Mouse (Mus musculus): ENCODE measurements at regions not wholly inside any gene's neighbourhood (a gene's known extent, or its start where the extent isn't known, plus 50 kb on each side); places are given as distances from the start of the nearest gene placed in this dataset.

DNA sequence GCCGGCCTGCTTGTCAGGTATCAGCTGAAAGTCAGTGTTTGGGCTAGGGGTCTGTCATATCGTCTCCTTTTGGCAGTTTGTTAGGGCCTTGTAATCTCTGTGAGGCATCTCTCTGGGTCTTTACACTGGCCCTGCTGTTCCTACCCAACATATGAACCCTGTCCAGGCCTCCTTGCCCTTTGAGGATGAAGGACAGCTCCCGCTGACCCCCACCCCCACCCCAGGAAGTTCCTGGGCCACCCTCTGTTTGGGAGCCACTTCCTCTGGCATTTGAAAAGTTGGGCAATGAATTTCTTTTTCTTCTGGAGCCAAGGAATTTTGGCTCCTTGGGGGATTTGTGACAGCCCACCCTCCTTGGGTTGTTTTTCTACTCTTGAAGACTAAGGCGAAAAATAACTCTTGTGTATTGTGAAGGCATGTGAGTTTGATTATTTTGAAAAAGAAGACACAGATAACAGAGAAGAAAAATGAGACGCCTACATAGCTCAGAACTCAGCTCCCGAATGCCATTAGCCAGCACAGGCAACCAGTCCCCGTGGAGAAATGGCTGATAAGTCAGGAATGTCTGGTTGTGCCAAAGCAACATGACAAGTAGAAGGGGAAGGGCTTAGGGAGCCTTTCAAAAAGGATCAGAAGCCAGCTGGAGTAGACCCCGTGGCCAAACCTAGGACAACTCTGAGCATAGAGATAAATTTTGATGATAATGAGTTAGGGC, 249.5 kb downstream of the Gm49356 start:
- Histone ChIP-seq H3K9ac (ENCODE audit: low read depth, low read length) (no peak overlapping the region; the same call in 1 of the 2 replicates), H3K4me3 (ENCODE audit: low read length) (no peak overlapping the region), H3K4me2 (ENCODE audit: low read length) (no peak overlapping the region), H3K9me3 (ENCODE audit: control insufficient read depth, low read length) (no peaks in the 10 kb centered on the region; the same call in 1 of the 2 replicates), H3K27me3 (replicated peaks; ENCODE audit: control insufficient read depth, insufficient read depth, low read length) (no peaks in the 10 kb centered on the region), H3K27ac (ENCODE audit: low read depth, low read length) (no peak overlapping the region), H3K36me3 (ENCODE audit: control insufficient read depth, insufficient read depth, low read length) (no peaks in the 10 kb centered on the region), H3K4me1 (ENCODE audit: control insufficient read depth, insufficient read depth, low read depth, low read length) (no peaks in the 10 kb centered on the region; the same call in 1 of the 2 replicates)
- WGBS, result 45% methylated on average over 8 of the region's 8 CpGs
- peak; percentile 67 for ATAC-seq

DNA sequence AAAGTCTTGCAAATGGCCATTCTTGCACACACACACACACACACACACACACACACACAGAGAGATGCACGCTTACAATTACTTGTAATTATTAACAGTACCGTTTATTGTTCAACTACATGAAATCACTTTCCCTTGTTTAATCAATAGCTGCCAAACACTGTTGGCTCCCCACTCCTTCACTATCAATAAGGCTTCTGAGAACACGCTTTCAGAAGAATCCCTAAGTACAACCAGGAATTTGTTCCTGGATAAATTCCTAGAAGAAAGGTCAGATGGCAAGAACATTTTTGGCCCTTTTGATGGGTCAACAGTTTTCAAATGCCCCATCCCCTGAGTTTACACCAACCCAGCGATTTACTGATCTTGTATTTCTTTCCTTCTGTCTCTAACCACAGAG, 252.5 kb downstream of the Gm49356 start:
- H3K27me3 ChIP-seq (replicated peaks; ENCODE audit: control insufficient read depth, insufficient read depth, low read length), result no peaks in the 10 kb centered on the region
- ATAC-seq, result no peak
- 81% methylated on average over 4 of the region's 4 CpGs for WGBS
- no peak overlapping the region for H3K9ac ChIP-seq (ENCODE audit: low read depth, low read length)
- H3K4me2 ChIP-seq (ENCODE audit: low read length), result no peak overlapping the region
- no peak overlapping the region for H3K27ac ChIP-seq (ENCODE audit: low read depth, low read length)
- H3K4me3 ChIP-seq (ENCODE audit: low read length), result no peak overlapping the region
- H3K36me3 ChIP-seq (ENCODE audit: control insufficient read depth, insufficient read depth, low read length), result no peaks in the 10 kb centered on the region
- H3K9me3 ChIP-seq (ENCODE audit: control insufficient read depth, low read length), result no peaks in the 10 kb centered on the region
- no peaks in the 10 kb centered on the region; the same call in 1 of the 2 replicates for H3K4me1 ChIP-seq (ENCODE audit: control insufficient read depth, insufficient read depth, low read depth, low read length)

DNA sequence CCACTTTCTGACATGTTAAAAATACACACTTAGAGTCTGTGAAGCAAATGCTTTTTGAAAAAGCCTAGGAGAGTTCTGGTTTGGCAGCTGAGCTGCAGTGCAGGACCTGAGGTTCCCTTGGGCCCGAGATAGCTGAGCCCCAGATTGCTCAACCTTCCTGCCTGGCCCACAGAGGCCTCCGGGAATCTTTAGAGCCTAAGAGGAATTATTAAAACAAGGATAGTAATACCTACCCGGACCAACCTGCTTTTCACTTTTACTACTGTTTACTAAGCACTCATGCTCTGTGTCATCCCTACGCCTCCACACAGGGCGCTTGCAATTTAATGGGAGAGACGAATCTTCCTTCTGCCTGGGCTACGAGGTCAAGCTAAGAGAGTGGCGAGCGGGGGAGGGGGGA, 253.4 kb downstream of the Gm49356 start:
- H3K9ac ChIP-seq (ENCODE audit: low read depth, low read length), result no peak overlapping the region
- ATAC-seq, result no peak
- H3K27ac ChIP-seq (ENCODE audit: low read depth, low read length), result no peak overlapping the region
- no peak overlapping the region for H3K4me3 ChIP-seq (ENCODE audit: low read length)
- no peaks in the 10 kb centered on the region for H3K36me3 ChIP-seq (ENCODE audit: control insufficient read depth, insufficient read depth, low read length)
- H3K9me3 ChIP-seq (ENCODE audit: control insufficient read depth, low read length), result no peaks in the 10 kb centered on the region
- 78% methylated on average over 9 of the region's 9 CpGs for WGBS
- H3K27me3 ChIP-seq (replicated peaks; ENCODE audit: control insufficient read depth, insufficient read depth, low read length), result no peaks in the 10 kb centered on the region
- H3K4me1 ChIP-seq (ENCODE audit: control insufficient read depth, insufficient read depth, low read depth, low read length), result no peaks in the 10 kb centered on the region; the same call in 1 of the 2 replicates
- H3K4me2 ChIP-seq (ENCODE audit: low read length), result no peak overlapping the region

DNA sequence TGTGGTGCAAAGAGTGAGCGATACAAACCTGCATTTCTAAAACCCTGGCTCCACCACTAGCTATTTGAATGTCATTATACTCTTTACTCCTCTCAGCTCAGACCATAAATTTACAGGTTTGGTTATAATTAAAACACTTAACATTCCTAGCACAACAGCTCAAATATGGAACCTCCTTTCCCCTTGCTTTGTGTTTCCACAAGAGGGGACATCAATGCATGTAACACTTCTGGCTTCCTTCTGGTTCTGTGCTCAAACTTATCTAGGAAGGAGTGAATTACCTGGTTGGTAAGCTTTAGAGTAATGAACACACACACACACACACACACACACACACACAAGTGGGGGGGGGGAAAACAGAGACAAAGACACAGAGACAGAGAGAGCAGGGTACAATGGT, 254.8 kb downstream of the Gm49356 start:
- H3K27me3 ChIP-seq (replicated peaks; ENCODE audit: control insufficient read depth, insufficient read depth, low read length), result no peaks in the 10 kb centered on the region
- H3K36me3 ChIP-seq (ENCODE audit: control insufficient read depth, insufficient read depth, low read length), result no peaks in the 10 kb centered on the region
- no peak overlapping the region for H3K4me3 ChIP-seq (ENCODE audit: low read length)
- no peak overlapping the region for H3K27ac ChIP-seq (ENCODE audit: low read depth, low read length)
- 100% methylated on average over 1 of the region's 1 CpGs for WGBS
- no peak overlapping the region; the same call in 1 of the 2 replicates for H3K9ac ChIP-seq (ENCODE audit: low read depth, low read length)
- no peak overlapping the region for H3K4me2 ChIP-seq (ENCODE audit: low read length)
- ATAC-seq, result no peak
- H3K4me1 ChIP-seq (ENCODE audit: control insufficient read depth, insufficient read depth, low read depth, low read length), result no peaks in the 10 kb centered on the region
- H3K9me3 ChIP-seq (ENCODE audit: control insufficient read depth, low read length), result no peaks in the 10 kb centered on the region

DNA sequence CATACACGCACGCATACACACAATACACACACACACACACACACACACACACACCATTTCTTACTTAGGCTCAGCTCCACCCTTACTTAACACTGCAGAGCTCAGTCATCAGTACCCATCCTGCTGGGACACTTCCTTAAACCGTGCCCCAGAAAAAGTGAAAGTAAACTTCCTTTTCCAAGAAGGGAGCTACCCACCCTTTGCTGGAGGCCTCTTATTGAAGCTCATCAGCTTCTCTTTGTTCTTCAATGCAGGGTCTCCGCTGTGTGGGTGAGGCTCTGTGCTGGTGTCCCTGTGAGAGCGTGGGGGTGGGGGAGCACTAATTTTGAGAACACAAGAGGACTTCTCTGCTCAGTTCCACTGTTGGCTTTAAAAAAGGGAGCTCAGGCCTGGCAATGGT, 256.6 kb downstream of the Gm49356 start:
- Histone ChIP-seq H3K36me3 (ENCODE audit: control insufficient read depth, insufficient read depth, low read length) (no peaks in the 10 kb centered on the region), H3K27me3 (replicated peaks; ENCODE audit: control insufficient read depth, insufficient read depth, low read length) (no peaks in the 10 kb centered on the region), H3K9me3 (ENCODE audit: control insufficient read depth, low read length) (no peaks in the 10 kb centered on the region), H3K4me3 (ENCODE audit: low read length) (no peak overlapping the region), H3K4me2 (ENCODE audit: low read length) (no peak overlapping the region), H3K9ac (ENCODE audit: low read depth, low read length) (no peak overlapping the region), H3K27ac (ENCODE audit: low read depth, low read length) (no peak overlapping the region), H3K4me1 (ENCODE audit: control insufficient read depth, insufficient read depth, low read depth, low read length) (no peaks in the 10 kb centered on the region)
- WGBS, result 77% methylated on average over 5 of the region's 5 CpGs
- peak; percentile 29; the same call in 1 of the 2 replicates for ATAC-seq

DNA sequence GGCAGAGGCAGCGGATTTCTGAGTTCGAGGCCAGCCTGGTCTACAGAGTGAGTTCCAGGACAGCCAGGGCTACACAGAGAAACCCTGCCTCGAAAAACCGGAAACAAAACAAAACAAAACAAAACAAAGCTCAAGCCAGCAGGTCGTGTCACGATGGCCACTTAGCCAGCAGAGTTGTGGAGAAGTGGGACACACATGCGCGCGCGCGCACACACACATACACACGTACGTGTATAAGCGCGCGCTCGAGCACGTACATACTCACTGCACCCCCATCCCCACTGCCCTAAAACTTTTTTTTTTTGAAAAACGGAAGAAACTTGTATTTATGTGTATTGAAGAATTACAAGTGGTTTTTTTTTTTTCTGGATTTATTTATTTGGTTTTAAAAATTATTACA, 257.0 kb downstream of the Gm49356 start:
- H3K4me3 ChIP-seq (ENCODE audit: low read length), result no peak overlapping the region
- H3K27ac ChIP-seq (ENCODE audit: low read depth, low read length), result no peak overlapping the region
- H3K4me1 ChIP-seq (ENCODE audit: control insufficient read depth, insufficient read depth, low read depth, low read length), result no peaks in the 10 kb centered on the region
- H3K4me2 ChIP-seq (ENCODE audit: low read length), result no peak overlapping the region
- H3K9me3 ChIP-seq (ENCODE audit: control insufficient read depth, low read length), result no peaks in the 10 kb centered on the region
- no peaks in the 10 kb centered on the region for H3K27me3 ChIP-seq (replicated peaks; ENCODE audit: control insufficient read depth, insufficient read depth, low read length)
- no peak overlapping the region for H3K9ac ChIP-seq (ENCODE audit: low read depth, low read length)
- ATAC-seq, result no peak
- no peaks in the 10 kb centered on the region for H3K36me3 ChIP-seq (ENCODE audit: control insufficient read depth, insufficient read depth, low read length)
- WGBS, result 82% methylated on average over 19 of the region's 19 CpGs

DNA sequence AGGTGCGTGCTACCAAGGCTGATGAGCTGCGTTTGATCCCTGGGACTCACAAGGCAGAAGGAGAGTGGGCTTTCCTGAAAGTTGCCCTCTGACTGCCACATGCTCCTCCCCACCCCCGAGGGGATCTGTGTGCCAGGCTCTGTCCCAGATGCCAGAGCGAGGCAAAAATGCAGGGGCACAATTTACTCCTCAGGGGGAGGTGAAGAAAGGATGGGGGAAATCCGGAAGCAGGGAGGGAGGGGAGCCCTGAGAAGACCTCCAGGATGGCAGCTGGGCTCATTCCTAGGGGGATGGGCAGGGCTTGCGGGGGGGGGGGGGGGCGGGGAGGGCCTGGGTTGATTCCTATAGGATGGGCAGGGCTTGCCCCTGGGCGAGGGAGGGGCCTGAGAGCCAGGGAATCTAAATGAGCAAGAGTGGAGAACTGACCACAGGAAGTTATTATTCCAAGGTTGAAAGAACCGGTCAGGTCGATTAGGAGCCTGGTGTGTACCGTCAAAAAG, 257.5 kb downstream of the Gm49356 start:
- no peaks in the 10 kb centered on the region for H3K9me3 ChIP-seq (ENCODE audit: control insufficient read depth, low read length)
- ATAC-seq, result no peak
- H3K4me2 ChIP-seq (ENCODE audit: low read length), result no peak overlapping the region
- no peak overlapping the region for H3K9ac ChIP-seq (ENCODE audit: low read depth, low read length)
- no peaks in the 10 kb centered on the region for H3K36me3 ChIP-seq (ENCODE audit: control insufficient read depth, insufficient read depth, low read length)
- H3K4me1 ChIP-seq (ENCODE audit: control insufficient read depth, insufficient read depth, low read depth, low read length), result no peaks in the 10 kb centered on the region
- WGBS, result 15% methylated on average over 9 of the region's 11 CpGs
- no peak overlapping the region for H3K4me3 ChIP-seq (ENCODE audit: low read length)
- H3K27ac ChIP-seq (ENCODE audit: low read depth, low read length), result no peak overlapping the region
- no peaks in the 10 kb centered on the region for H3K27me3 ChIP-seq (replicated peaks; ENCODE audit: control insufficient read depth, insufficient read depth, low read length)

DNA sequence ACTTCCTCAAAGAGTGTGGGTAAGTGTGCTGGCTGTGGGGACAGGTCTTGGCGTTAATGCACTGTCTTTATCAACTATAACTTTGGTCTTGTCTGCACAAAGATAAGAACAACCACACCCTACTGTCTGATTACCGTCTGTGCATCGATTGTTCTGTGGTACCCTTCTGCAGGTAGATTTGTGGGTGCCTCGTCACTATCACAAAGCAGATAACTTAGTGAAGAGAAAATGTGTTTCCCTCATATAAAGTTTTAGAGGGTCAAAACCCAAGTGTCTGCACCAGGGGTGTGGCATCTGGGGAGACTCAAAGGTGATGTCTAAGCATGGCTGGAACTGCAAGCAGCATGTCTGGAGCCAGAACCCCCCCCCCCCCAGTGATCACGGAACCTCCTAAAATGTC, 259.4 kb downstream of the Gm49356 start:
- H3K27ac ChIP-seq (ENCODE audit: low read depth, low read length), result no peak overlapping the region
- WGBS, result 94% methylated on average over 5 of the region's 5 CpGs

DNA sequence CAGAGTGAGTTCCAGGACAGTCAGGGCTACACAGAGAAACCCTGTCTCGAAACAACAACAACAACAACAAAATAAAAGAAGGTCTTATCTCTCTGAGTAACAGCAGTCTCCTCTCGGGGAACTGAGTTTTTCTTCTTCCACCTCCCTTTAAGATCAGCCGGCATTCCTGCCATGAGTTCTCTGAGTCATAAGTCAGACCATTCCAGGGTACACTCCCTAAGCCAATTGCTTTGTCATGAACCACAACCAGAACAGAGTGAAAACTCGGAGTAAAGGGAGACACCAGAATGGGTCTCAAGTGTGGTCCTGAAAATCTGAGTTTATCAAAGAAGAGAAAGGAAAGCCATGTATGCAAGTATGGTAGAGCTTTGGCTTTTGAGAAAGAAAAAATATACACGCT, 262.4 kb downstream of the Gm49356 start:
- Histone ChIP-seq H3K4me1 (ENCODE audit: control insufficient read depth, insufficient read depth, low read depth, low read length) (peaks cover 14% of the 10 kb centered on the region), H3K36me3 (ENCODE audit: control insufficient read depth, insufficient read depth, low read length) (no peaks in the 10 kb centered on the region), H3K4me3 (ENCODE audit: low read length) (no peak overlapping the region), H3K4me2 (ENCODE audit: low read length) (no peak overlapping the region), H3K27me3 (replicated peaks; ENCODE audit: control insufficient read depth, insufficient read depth, low read length) (no peaks in the 10 kb centered on the region), H3K9ac (ENCODE audit: low read depth, low read length) (no peak overlapping the region), H3K27ac (ENCODE audit: low read depth, low read length) (no peak overlapping the region), H3K9me3 (ENCODE audit: control insufficient read depth, low read length) (no peaks in the 10 kb centered on the region)
- no peak for ATAC-seq
- WGBS, result 97% methylated on average over 5 of the region's 5 CpGs

More for the DNA sequence above, 259.4 kb downstream of the Gm49356 start:
- no peaks in the 10 kb centered on the region for H3K9me3 ChIP-seq (ENCODE audit: control insufficient read depth, low read length)
- H3K9ac ChIP-seq (ENCODE audit: low read depth, low read length), result no peak overlapping the region
- ATAC-seq, result no peak
- H3K4me2 ChIP-seq (ENCODE audit: low read length), result no peak overlapping the region
- H3K36me3 ChIP-seq (ENCODE audit: control insufficient read depth, insufficient read depth, low read length), result no peaks in the 10 kb centered on the region
- no peak overlapping the region for H3K4me3 ChIP-seq (ENCODE audit: low read length)
- H3K4me1 ChIP-seq (ENCODE audit: control insufficient read depth, insufficient read depth, low read depth, low read length), result peaks cover 2% of the 10 kb centered on the region; the same call in 1 of the 2 replicates
- no peaks in the 10 kb centered on the region for H3K27me3 ChIP-seq (replicated peaks; ENCODE audit: control insufficient read depth, insufficient read depth, low read length)
